In genomic region chr3:105047616-105048015, GRCm38 (mm10) we compare ENCODE assay signal across 8 mouse cellular contexts. TPM values are rescaled to one million over a fixed set of nuclear protein-coding genes. Genes with fewer than 3 reads are reported as not detected.
DNase-seq lines count a peak whose midpoint lies in the region; ATAC-seq lines count a peak whose summit lies in the region.
"Had no signal": no experiment of that assay in that cellular context is flagged by ENCODE, and none has a peak within 500 bp of the region (broad histone marks: within the 10 kb centered on the region; RNA-seq: fewer than 3 reads in every experiment).

No protein-coding gene starts in this region.

- no peak for ATAC-seq in inflammation-experienced regulatory T-cells, adult 6 months
- no peak for ATAC-seq in cerebellum, adult (ENCODE audit: insufficient number of reproducible peaks, low FRiP score, low TSS enrichment)

- peak; percentile 34 for DNase-seq in ovary, postnatal 36 days (ENCODE audit: low spot score)
- DNase-seq in ovary, postnatal 10 days (ENCODE audit: low spot score): no peak
- DNase-seq in gastrocnemius, postnatal 10 days: peak; percentile 30
- DNase-seq in heart, postnatal 14 days: peak; percentile 68 to 76
- DNase-seq in lung, postnatal 36 days: peak; percentile 81

- intact Hi-C loops in heart, postnatal 14 days (cut with DNase I): no loop called here

RNA-seq across cellular contexts. Expression of gene Cttnbp2nl, which starts 5.3 kb away (rescaled TPM):
- 10 to 100 TPM; 13.5 to 13.9 TPM for total RNA-seq in gastrocnemius, postnatal 10 days (2021)
- total RNA-seq in heart, postnatal 14 days (2021): 10 to 100 TPM; 30.2 to 31.3 TPM
- polyA plus RNA-seq in inflammation-experienced regulatory T-cells, adult 6 months (2017; shearing (Covaris generic)): under 1 TPM in 1 of 3 experiments, not detected in 2; 0.29 TPM

RNA-seq across cellular contexts. Expression of gene 4930564D02Rik, which starts 19.0 kb away (rescaled TPM):
- total RNA-seq in gastrocnemius, postnatal 10 days (2021): not detected
- not detected for total RNA-seq in heart, postnatal 14 days (2021)
- polyA plus RNA-seq in inflammation-experienced regulatory T-cells, adult 6 months (2017; shearing (Covaris generic)): not detected
- polyA plus RNA-seq: hindbrain, embryonic 15.5 days had no signal
